Mouse (Mus musculus): ENCODE measurements at regions not wholly inside any gene's neighbourhood (a gene's known extent, or its start where the extent isn't known, plus 50 kb on each side); places are given as distances from the start of the nearest gene placed in this dataset.

GRCm38 (mm10) chr11:113091901-113092568 lies 310.0 kb downstream of the Sox9 start:
- no peak for DNase-seq (ENCODE audit: low read depth, low spot score)

DNA sequence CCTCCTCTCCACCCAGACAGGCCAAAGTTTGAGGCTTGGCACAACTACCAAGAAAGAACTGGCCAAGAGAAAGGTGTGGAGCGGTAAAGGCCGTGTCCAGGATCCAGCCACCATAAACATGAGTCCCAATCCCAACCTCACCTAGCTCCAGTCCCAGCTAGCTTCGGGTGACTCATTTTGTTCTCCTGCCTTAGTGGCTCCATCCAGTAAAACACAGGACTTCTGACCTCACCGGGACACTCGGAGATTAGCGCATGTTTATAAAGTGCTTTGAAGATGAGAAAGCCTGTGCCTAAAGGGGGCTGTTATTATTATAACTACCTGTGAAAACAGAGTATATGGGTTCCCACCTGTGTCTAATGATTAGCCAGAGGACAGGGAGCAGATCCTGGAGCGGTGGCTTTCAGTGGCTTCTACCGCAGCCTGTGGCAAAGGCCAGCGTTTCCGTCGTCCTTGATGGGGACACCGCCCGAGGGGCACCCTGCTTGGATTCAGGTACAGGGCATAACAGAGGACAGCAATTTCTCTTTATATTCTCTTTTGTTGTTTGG lies 311.9 kb downstream of the Sox9 start:
- DNase-seq (ENCODE audit: low read depth, low spot score), result no peak

DNA sequence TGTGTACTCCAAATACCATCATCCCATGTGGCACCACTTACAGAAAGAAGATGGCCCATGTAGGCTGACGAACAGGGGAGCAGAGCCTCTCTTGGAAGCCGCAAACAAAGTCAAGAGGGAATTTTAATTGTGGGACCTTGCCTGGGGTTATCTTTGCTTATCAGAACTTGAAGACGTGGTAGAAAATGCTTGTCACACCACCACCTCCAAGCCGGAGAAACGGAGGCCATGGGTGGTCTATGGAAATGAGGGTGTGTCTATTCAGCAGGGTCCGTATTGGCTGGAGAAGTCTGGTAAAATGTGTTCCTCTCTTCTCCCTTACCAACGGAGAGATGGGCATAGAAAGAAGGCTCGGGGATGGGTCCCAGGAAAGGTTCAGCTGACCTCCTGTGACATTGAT lies 313.6 kb downstream of the Sox9 start:
- DNase-seq (ENCODE audit: low read depth, low spot score), result no peak

DNA sequence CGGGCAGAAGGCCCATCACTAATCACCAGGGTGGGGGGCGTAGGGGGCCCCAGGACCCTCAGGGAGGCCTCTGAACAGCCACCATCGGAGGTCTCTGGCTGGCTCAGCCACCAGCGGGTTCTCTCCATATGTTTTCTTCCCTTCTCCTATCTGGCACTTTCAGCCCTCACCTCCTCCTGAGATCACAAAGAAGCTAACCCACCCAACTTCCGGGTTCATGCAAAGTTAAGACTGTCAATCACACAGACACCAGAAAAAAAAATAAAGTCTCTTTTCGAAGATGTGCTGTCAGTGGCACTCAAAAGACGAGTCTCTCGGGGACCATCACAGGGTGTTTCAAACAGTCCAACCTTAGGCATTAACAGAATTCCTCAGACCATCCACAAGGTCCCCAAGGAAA lies 314.2 kb downstream of the Sox9 start:
- DNase-seq (ENCODE audit: low read depth, low spot score), result no peak

DNA sequence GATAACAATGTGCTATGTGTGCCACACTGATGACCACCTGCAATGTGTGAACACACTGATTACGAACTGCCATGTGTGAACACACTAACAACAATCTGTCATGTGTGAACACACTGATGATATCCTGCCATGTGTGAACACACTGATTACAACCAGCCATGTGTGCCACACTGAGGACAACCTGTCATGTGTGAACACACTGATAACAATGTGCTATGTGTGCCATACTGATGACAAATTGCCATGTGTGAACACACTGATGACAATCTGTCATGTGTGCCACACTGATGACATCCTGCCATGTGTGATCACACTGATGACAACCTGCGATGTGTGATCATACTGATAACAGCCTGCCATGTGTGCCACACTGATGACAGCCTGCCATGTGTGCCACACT lies 316.3 kb downstream of the Sox9 start:
- no peak for DNase-seq (ENCODE audit: low read depth, low spot score)

- no peak for DNase-seq (ENCODE audit: low read depth, low spot score)
These were observed 318.8 kb downstream of the Sox9 start for GRCm38 (mm10) chr11:113100800-113101199.

GRCm38 (mm10) chr11:113101534-113101933 lies 319.5 kb downstream of the Sox9 start:
- no peak for DNase-seq (ENCODE audit: low read depth, low spot score)

DNA sequence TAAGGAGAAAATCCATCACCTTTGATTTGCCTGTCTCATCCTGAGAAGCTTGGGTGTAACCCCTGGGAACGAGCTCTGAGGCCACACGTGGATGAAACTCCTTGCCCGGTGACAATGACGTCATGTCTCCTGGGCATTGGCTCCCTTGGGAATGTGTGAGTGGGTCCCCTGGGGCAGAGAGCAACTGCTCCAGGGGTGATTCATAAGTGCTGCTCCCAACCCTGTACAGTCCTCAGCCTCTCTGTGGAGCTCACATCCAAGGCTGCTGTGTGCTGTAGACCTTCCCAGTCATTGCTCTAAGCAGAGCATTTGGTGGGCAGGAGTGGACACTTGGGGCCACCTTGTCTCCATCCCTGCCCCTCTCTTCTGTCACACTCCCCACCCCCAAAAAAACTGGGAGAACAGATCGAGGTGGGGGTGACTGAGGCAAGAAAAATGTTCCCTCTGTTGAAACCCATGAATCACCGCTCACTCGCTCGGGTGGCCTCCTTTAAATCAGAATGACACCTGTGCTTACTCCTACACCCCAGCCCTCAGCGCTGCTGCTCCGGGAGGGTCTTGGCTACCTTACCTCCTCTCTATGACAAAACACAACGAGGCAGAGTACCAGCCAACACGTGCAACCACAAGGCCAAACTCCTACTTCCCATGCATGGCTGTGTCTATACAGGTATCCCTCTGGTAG lies 321.3 kb downstream of the Sox9 start:
- no peak for DNase-seq (ENCODE audit: low read depth, low spot score)

GRCm38 (mm10) chr11:113105371-113105770 lies 323.3 kb downstream of the Sox9 start:
- no peak for DNase-seq (ENCODE audit: low read depth, low spot score)

GRCm38 (mm10) chr11:113107205-113107844 lies 325.3 kb downstream of the Sox9 start:
- DNase-seq (ENCODE audit: low read depth, low spot score), result no peak

- no peak for DNase-seq (ENCODE audit: low read depth, low spot score)
These were observed 326.1 kb downstream of the Sox9 start for GRCm38 (mm10) chr11:113107966-113108699.

DNA sequence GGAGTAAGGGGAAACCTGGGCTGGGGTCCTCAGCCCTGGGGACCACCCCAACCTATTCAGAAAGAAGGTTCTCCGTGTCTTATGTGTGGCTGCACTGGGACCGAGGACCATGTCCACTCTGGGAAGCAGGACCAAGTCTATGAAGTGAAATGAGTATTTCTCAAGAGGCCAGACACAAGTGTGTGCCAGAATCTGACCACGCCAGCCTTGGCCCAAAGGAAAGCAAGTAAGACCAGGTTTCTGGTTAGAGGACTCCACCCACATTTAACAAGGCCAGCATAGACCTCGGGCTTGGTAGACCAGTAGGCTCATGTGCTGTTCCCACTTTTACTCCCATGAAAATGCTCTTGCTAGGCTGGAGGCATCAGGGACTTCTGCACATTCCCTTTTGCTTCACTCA lies 327.1 kb downstream of the Sox9 start:
- DNase-seq (ENCODE audit: low read depth, low spot score), result no peak

GRCm38 (mm10) chr11:113113220-113113817 lies 331.3 kb downstream of the Sox9 start:
- no peak for DNase-seq (ENCODE audit: low read depth, low spot score)

DNA sequence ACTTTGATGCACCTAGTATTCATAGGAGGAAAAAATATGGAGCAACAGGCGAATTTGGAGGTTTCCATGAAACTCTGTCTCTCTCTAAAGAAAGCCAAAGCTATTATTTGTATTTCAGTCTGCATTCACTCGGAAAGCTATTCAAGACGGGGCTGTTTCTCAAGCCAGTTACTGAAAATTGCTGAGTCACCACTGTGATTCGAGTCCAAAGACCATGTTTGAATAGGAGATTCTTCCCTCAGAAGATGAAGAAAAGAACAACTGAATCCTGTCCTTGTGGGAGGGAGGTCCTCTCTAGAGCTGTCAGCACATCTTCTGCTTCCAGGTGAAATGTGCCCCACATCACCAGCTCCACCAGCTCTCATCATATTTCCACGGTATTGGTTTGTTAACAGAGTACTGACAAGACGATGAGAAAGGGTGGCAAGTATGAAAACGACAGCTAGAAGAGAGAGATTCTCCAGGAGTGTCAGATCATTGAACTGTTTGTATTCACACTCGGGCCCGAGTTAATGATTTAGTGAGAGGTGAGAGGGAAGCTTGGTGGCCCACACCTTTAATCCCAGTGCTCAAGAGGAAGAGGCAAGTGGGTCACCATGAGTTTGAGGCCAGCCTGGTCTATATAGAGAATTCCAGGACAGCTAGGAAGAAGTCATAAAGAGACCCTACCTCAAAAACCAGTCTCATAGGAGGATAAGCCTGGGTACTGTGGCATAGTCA lies 335.3 kb downstream of the Sox9 start:
- DNase-seq (ENCODE audit: low read depth, low spot score), result no peak

GRCm38 (mm10) chr11:113120570-113120969 lies 338.5 kb downstream of the Sox9 start:
- no peak for DNase-seq (ENCODE audit: low read depth, low spot score)

GRCm38 (mm10) chr11:113121307-113121706 lies 339.3 kb downstream of the Sox9 start:
- DNase-seq (ENCODE audit: low read depth, low spot score), result no peak

DNA sequence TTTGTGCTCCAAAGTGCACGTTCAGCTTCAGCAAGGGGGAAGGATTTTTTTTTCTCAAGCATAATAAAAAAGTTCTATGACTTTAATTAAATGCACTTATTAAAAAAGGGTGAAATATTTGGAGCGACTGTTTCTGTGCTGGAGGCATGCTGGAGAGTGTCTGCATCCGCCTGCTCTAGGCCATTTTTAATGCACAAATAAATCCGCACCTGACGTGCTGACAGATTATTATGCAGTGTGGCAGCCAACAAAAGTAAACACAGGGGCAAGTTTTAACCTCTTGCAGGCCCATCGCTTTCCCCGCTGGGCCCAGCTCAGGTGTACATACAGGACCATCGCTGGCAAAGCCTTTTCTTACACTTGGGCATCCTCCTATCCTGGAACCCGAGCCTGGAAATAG lies 340.1 kb downstream of the Sox9 start:
- DNase-seq (ENCODE audit: low read depth, low spot score), result no peak

DNA sequence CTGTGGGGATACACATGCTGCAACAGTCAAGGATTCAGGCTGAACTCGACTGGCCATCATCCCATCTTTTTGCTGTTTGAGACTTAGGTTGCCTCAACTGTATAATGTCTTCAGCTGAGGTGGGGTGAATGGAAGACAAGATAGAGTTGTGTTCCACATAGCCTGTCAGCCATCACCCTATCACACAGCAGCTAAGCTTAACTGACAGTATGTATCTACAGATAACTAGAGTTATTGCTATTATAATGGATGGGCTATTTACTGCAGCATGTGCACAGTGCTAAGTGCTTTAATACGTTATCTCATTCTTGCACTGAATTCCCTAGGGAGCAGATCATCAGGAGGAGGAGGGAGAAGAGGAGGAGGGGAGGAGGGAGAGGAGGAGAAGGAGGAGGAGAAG lies 340.9 kb downstream of the Sox9 start:
- no peak for DNase-seq (ENCODE audit: low read depth, low spot score)

DNA sequence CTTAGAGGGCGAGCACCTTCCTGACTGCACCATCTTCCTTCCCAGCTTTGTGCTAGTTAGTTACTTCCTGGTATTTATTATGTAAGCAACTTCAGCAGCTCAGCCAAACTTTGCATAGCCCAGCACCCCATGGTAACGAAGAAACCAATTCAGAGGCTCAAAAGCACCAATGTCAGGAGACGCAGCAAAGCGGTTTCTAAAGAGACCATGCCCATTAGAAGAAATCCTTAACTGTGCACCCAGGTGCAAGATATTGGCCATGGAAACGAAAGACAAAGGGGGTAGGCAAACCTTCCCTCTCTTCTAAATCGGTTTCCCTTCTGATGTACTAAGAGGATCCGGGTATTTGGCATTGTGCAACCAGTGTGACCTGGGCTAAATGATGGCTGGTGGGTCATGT lies 343.8 kb downstream of the Sox9 start:
- no peak for DNase-seq (ENCODE audit: low read depth, low spot score)

- no peak for DNase-seq (ENCODE audit: low read depth, low spot score)
These were observed 347.2 kb downstream of the Sox9 start for GRCm38 (mm10) chr11:113129192-113129591.

GRCm38 (mm10) chr11:113129975-113130374 lies 348.0 kb downstream of the Sox9 start:
- no peak for DNase-seq (ENCODE audit: low read depth, low spot score)
